Mouse (Mus musculus) ovary, postnatal 36 days (tissue): Measurements from ENCODE around the gene Esr1.

Source experiments
- DNase-seq: peaks from one replicate; pipeline ENCODE4 v3.0.0; 2022; ENCODE audit warnings: low spot score, mixed read lengths

Esr1 gene

GRCm38 (mm10) chr10:4993802-4994201 is 382.4 kb downstream of the Esr1 start:
- no peak for DNase-seq

GRCm38 (mm10) chr10:4996592-4996991 is 385.2 kb downstream of the Esr1 start:
- DNase-seq = no peak

GRCm38 (mm10) chr10:5008795-5009366 is 397.5 kb downstream of the Esr1 start:
- no peak for DNase-seq

- DNase-seq = no peak
These were observed 400.6 kb downstream of the Esr1 start for GRCm38 (mm10) chr10:5012004-5012403.

- no peak for DNase-seq
These were observed 403.6 kb downstream of the Esr1 start for GRCm38 (mm10) chr10:5014976-5015375.

GRCm38 (mm10) chr10:5017148-5017547 is 405.8 kb downstream of the Esr1 start:
- no peak for DNase-seq

- DNase-seq = no peak
These were observed 414.5 kb downstream of the Esr1 start for GRCm38 (mm10) chr10:5025906-5026305.

GRCm38 (mm10) chr10:5027208-5027607 is 415.8 kb downstream of the Esr1 start:
- DNase-seq = no peak

- DNase-seq = no peak
These were observed 416.9 kb downstream of the Esr1 start for GRCm38 (mm10) chr10:5028301-5028700.

- no peak for DNase-seq
These were observed 417.8 kb downstream of the Esr1 start for GRCm38 (mm10) chr10:5029161-5029560.

- no peak for DNase-seq
These were observed 418.5 kb downstream of the Esr1 start for GRCm38 (mm10) chr10:5029883-5030282.

GRCm38 (mm10) chr10:5032192-5033048 is 421.0 kb downstream of the Esr1 start:
- DNase-seq = no peak

GRCm38 (mm10) chr10:5041254-5041653 is 429.9 kb downstream of the Esr1 start:
- DNase-seq = no peak

GRCm38 (mm10) chr10:5044481-5044880 is 433.1 kb downstream of the Esr1 start:
- no peak for DNase-seq

- no peak for DNase-seq
These were observed 433.8 kb downstream of the Esr1 start for GRCm38 (mm10) chr10:5045213-5045612.

- DNase-seq = no peak
These were observed 434.3 kb downstream of the Esr1 start for GRCm38 (mm10) chr10:5045671-5046070.
